Mouse (Mus musculus): ENCODE data around the gene Vmn2r29. TPM values are rescaled to one million over a fixed set of nuclear protein-coding genes. Genes with fewer than 3 reads are reported as not detected.
"Not testable (repeated sequence)": the region's sequence is repeated elsewhere in the genome, so short reads cannot be mapped to it uniquely, and the experiment has no call there.

Gene Vmn2r29
- total RNA-seq (2021), result under 1 TPM; 0.10 to 0.11 TPM
- long read RNA-seq, experiment 1, result 0 reads
- long read RNA-seq, experiment 2, result 0 reads

DNA sequence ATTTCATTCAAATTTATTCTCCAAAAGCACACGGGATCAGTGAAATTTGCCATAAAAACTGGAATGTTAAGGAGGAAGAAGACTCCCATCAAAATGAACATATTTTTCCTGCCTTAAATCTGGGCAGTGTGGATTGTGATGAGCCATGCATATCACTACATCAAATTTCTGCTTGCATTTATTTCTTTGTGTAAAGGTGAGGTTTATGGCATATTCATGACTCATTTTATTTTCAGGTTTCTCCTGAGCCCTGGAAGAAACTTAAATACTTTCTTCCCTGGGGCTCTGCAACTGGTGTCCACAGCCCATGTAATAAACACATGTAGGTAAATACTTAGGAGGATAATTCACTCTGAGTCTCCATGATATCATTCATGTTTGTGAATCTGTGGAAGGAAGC lies at the start of gene Vmn2r29:
Vmn2r29 (minus strand) TSS at position 101 of the 400 bp plus-strand sequence.
- intact Hi-C loops (cut with DNase I; ENCODE audit: low total_unique reads); DNase-seq: not testable (repeated sequence)

DNA sequence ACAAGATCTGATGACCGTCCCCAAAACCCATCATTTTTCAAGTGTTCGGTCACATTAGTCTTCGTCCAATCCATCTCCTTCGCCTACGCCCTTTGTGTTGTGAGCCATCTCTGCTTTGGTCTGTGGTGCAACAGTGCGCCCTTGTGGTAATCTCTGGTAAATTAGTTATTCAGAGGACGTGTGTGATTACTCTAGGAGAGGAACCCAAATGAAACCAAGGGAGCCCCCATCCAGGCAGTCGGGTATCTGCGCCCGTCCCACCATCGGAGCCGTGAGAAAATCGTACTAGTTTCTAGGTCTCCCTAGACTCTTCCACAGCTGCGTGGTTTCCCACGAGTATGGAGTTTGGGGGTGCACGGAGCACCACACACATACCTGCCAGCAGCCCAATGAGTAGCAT lies 48.5 kb upstream of the Vmn2r29 start:
- peak; percentile 18 for DNase-seq

DNA sequence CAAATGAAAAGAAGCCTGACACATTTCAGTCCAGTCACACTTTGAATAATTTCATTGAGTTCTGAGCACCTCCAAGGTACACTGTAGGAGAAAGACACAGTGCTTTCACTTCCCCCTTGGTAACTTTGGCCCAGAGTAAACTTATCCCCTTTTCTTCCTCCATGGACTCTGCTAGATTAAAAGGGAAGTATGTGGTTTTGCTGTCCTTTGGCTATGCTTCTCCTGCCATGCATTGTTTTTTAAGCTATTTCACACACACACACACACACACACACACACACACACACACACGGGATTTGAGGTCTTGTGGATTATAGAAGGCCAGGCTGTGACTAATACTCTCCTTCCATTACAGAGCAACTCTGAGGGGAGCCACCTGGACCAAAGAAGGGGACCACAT lies 34.3 kb upstream of the Vmn2r29 start:
- DNase-seq, result no peak
- intact Hi-C loops (cut with DNase I; ENCODE audit: low total_unique reads), result no loop called here

More for the DNA sequence above, 48.5 kb upstream of the Vmn2r29 start:
- intact Hi-C loops (cut with DNase I; ENCODE audit: low total_unique reads), result no loop called here

DNA sequence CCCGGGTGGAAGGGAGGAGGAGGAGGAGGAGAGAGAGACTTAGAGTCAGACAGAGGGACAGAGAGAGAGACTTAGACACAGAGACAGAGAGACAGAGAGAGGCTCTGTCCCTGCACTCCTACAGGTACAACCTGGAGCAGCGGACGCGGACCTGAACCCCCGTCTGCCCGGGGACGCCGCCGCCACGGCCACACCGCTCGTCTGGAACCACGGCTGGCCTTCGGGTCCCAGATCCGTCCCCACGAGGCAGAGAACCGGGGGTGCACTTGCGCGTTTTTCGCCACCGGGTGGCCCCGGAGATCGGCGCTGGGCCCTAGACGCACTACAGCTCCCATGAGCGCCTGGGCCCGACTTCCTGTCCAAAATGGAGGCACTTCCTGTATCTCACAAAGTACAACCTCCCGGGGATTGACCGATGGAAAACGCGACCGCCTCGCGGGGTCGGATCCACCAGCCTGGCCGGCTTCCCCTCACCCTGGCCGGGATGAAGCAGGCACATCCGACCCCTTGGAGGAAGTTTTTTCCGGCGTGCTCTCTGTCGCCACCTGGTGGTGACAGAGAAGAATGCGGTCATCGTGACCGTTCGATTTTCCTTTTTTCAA lies 30.9 kb upstream of the Vmn2r29 start, which contains the start of gene Gm45844:
Gm45844 (minus strand) TSS at position 324 of the 602 bp plus-strand sequence.
- DNase-seq, result peak; percentile 85
- intact Hi-C loops (cut with DNase I; ENCODE audit: low total_unique reads), result not testable (repeated sequence)

DNA sequence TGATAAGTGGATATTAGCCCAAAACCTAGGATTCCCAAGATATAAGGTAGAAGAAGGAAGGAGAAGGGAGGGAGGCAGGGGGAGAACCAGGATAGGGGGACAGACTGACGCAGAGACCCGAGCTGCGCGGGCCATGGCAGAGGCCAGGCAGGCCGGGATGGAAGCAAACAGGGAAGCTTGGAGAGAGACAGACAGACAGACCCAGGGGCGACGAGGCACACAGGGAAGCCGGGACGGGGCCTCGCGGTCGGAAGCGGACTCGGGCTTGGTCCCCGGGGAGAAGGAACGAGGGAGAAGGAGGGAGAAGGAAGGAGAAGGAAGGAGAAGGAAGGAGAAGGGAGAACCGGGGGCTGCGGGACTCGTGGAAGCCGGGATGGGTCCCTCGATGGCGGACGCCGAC lies 30.4 kb upstream of the Vmn2r29 start:
- peak; percentile 24 for DNase-seq
- intact Hi-C loops (cut with DNase I; ENCODE audit: low total_unique reads), result not testable (repeated sequence)

DNA sequence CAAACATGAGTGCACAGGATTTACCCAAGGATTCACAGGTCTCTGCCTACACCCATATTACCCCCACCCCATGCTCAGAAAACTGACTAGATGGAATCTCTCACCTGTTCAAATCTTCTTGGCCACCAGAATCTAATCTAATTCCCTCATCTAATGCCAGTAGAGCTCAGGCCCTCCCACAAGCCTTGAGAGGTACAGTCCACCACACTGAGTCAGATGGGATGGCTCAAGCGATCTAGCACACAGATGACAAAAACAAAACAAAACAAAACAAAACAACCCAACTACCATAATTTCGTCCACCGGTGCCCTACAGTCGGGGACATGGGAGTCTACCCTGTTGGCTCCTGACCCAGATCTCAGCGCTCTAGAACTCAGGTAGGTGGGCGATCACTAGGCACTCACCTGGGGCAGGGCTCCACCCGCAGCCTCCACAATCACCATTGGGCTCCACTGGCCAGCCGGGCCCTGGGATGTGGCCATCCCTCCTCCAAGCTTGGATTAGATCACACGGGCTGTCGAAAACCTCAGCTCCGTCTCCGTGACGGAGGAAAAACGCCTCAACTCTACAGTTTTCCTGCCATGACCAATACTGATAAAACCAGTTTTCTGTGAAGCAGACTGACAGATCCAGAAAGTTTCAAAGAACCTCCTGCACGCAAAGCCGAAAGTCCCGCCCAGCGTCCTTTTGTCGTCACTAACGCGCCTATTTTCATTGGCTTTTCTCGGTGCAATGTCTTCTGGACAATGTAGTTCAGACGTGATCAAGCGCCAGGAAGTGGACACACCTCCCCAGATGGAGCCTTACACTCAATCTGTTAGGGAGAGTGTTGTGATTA lies 37.6 kb downstream of the Vmn2r29 start, which contains the start of gene Zfp772:
Zfp772 (minus strand) TSS at position 686 of the 839 bp plus-strand sequence.
- DNase-seq; intact Hi-C loops (cut with DNase I; ENCODE audit: low total_unique reads): not testable (repeated sequence)

DNA sequence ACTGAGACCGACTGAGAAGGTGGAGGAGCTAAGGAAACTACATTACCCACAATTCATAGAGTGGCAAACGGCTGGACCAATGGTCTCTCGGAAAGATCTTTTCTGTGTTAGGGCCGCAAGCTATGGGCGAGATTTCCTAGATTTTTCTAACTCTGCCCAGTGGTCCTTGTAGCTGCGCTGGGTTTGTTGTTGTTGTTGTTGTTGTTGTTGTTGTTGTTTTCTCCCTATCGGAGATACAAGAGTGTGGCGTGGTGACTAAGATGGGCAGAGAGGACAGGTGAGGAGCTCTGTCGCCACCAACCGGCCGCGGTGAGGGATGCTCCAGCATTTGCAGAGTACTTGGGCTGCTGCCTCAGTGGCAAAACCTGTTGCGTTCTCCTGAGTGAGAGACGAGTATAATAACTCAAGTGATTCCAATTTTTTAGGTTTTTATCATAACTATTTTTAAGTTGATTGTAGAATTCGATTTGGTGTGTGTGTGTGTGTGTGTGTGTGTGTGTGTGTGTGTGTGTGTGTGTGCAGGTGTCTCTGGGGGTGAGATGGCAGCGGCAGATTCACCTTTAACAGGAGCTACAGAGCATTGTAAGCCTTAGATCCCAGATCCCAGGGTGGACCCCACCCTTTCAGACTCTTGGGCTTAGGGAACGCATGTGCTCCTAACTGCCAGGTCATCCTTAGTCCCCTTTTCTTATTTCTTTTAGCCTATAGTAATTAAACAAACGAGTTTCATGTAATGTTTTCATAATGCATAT lies 58.8 kb downstream of the Vmn2r29 start:
- intact Hi-C loops (cut with DNase I; ENCODE audit: low total_unique reads), result no loop called here

DNA sequence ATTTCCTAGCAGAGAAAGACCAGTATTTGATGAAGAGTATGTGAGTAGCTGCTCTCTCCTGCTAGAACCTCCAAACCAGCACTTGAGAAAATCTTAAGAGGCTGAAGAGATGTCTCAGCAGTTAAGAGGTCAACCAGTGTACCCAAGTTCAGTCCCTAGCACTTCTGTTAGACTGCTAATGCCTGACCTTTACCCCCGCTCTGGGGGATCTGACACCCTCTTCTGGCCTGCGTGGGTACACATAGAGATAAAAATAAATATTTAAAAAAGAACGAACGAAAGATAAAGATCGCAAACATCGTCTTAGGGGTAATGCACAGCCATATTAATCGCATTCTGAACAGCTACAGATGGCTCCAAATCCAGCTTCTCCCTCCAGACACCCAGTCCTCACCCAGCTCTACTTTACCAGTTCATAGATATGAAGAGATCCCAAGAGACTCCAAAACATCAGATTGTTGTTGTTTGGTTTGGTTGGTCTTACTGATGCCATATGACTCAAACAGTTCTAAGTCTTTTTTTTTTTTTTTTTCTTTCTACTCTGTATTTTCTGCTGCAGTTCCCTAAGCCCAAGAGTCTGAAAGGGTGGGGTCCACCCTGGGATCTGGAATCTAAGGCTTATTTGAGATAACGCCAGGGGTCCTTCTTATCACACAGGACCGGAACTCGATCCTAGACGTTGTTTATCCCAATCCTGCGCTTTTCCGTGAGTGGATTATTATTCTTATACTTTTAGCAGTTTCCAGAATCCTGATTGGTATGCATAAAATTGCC lies 59.5 kb downstream of the Vmn2r29 start:
- no peak for DNase-seq
- intact Hi-C loops (cut with DNase I; ENCODE audit: low total_unique reads), result no loop called here

More for the DNA sequence above, 58.8 kb downstream of the Vmn2r29 start:
- DNase-seq, result peak; percentile 55

DNA sequence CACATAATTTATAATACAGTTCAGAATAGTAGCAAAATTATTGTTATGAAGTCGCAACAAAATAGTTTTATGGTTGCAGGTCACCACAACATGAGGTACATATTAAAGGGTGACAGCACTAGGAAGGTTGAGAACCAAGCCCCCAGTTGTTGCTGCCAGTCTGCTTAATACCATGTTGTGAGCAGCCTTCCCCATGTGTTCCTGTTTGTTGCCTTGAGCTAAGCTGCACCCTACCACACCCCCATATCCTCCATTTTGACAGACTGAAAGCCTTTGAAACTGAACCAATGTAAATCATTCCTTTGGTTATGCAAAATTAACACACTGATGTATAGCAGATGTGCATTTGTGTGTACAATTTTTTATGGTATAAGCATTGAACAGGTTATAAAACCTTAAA lies 61.2 kb downstream of the Vmn2r29 start:
- no peak for DNase-seq
- intact Hi-C loops (cut with DNase I; ENCODE audit: low total_unique reads), result no loop called here

Other genes with a start within 250 kb of the Vmn2r29 start
- 1 to 10 TPM; 2.7 to 3.4 TPM for gene Zfp954, start 125.8 kb downstream of the Vmn2r29 start, total RNA-seq (2021)
- under 1 TPM; 0.12 to 0.22 TPM for gene Zfp773, start 110.6 kb downstream of the Vmn2r29 start, total RNA-seq (2021)
- gene Zfp418, start 76.0 kb downstream of the Vmn2r29 start, total RNA-seq (2021), result under 1 TPM; 0.80 to 0.82 TPM
- gene Zfp772, start 37.3 kb downstream of the Vmn2r29 start, total RNA-seq (2021), result 1 to 10 TPM; 1.3 TPM
- under 1 TPM; 0.49 to 0.59 TPM for gene Gm45844, start 31.0 kb upstream of the Vmn2r29 start, total RNA-seq (2021)
- 10 to 100 TPM; 24.0 to 24.5 TPM for gene Clcn4, start 53.5 kb upstream of the Vmn2r29 start, total RNA-seq (2021)
- not detected for gene Vmn2r30, start 90.3 kb upstream of the Vmn2r29 start, total RNA-seq (2021)
- gene Gm45783, start 127.2 kb upstream of the Vmn2r29 start, total RNA-seq (2021), result not detected
- gene Vmn2r31, start 152.4 kb upstream of the Vmn2r29 start, total RNA-seq (2021), result not detected
- gene Vmn2r32, start 232.7 kb upstream of the Vmn2r29 start, total RNA-seq (2021), result not detected

Measured in gastrocnemius, postnatal 14 days (tissue).